Mouse (Mus musculus) embryonic fibroblast, embryonic 13.5 days (primary cell): ENCODE measurements around the gene Ino80e.

Experiments
- CTCF ChIP-seq: IDR thresholded peaks from 2 replicates; pipeline ENCODE4 v1.5.1; 2011; ENCODE audit warnings: mild to moderate bottlenecking, control low read depth, low read length, moderate library complexity, borderline replicate concordance; ENCODE audit not compliant: insufficient read depth
- POLR2A ChIP-seq: IDR thresholded peaks from 2 replicates; pipeline ENCODE4 v1.6.1; 2011; ENCODE audit warnings: low read depth, mild to moderate bottlenecking, control low read depth, low read length, moderate library complexity

GRCm38 (mm10) chr7:126883731-126884181 lies 21.6 kb upstream of the Ino80e start:
- TF ChIP-seq CTCF (no peak), POLR2A (no peak)
